Comparison of ENCODE assay signal across 9 mouse cellular contexts in the genomic region with DNA sequence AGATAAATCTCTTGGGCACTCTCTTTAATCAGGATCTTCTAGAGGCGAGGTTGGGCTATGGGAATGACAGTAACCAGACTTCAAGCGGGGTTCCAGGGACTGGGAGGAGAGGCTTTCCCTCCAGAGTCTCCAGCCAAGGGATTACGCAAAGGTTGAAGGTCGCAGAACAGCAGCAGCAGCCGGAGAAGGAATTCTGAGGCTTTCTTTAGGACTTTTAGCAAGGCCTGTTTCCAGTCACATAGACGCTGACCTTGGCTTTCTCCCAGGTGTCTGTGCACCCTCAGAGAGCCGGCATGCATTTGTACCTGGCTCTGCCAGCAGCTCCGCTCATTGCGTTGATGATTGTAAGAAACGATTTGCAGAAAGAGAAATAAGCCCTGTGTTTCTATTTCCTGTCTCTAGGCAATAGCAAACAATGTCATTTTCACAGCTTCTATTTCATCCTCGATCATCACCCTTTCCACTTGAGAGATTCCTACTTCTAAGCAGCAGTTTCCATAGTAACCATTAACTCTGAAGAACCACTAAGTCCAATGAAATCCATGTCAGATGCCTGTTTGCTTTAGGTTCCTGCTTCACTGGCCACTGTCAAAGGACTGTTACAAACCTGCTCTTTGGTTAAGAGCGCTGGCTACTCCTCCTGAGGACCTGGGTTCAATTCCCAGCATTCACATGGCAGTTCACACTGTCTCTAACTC.
DNase-seq lines count a peak whose midpoint lies in the region; ATAC-seq lines count a peak whose summit lies in the region.
"Had no signal": no experiment of that assay in that cellular context is flagged by ENCODE, and none has a peak within 500 bp of the region (broad histone marks: within the 10 kb centered on the region; RNA-seq: fewer than 3 reads in every experiment).

No protein-coding gene starts in this region.

- no peak overlapping the region for H3K4me2 ChIP-seq in lung, embryonic 16.5 days (ENCODE audit: low read depth, low read length)
- no peak overlapping the region for H3K4me2 ChIP-seq in stomach, embryonic 16.5 days (ENCODE audit: low read depth, low read length)

- peak; percentile 29 for DNase-seq in left cerebral cortex, postnatal 4 days
- no peak for DNase-seq in left cerebral cortex, adult 18-20 months (ENCODE audit: low spot score in 2 of 2)
- peak; percentile 47 for DNase-seq in brain, embryonic 18.5 days (ENCODE audit: low read depth, low spot score)
- peak; percentile 39 for DNase-seq in heart, postnatal 4 days
- no peak for DNase-seq in frontal cortex, postnatal 14 days (ENCODE audit: low spot score in 2 of 2)
- DNase-seq in cerebellum, adult 11-12 months = no peak

- peak; percentile 64 for ATAC-seq in lung, embryonic 16.5 days (ENCODE audit: low read depth)
- peak; percentile 79 for ATAC-seq in stomach, embryonic 16.5 days (ENCODE audit: insufficient read depth, low FRiP score)

- H3K27ac ChIP-seq in lung, embryonic 16.5 days (ENCODE audit: low read length) = no peak overlapping the region
- H3K27ac ChIP-seq in stomach, embryonic 16.5 days (ENCODE audit: low read length) = peak overlapping the region; percentile 36; the same call in 1 of the 2 replicates
- H3K27ac ChIP-seq: macrophage had no signal

- no peak overlapping the region for H3K4me3 ChIP-seq in lung, embryonic 16.5 days (ENCODE audit: low read length)
- no peak overlapping the region for H3K4me3 ChIP-seq in stomach, embryonic 16.5 days (replicated peaks; ENCODE audit: low read length)

- H3K9ac ChIP-seq in lung, embryonic 16.5 days (ENCODE audit: low read length) = no peak overlapping the region
- no peak overlapping the region for H3K9ac ChIP-seq in stomach, embryonic 16.5 days (ENCODE audit: low read length)

- H3K36me3 ChIP-seq in lung, embryonic 16.5 days (ENCODE audit: control insufficient read depth, insufficient read depth, low read length) = no peaks in the 10 kb centered on the region
- H3K36me3 ChIP-seq in stomach, embryonic 16.5 days (ENCODE audit: control insufficient read depth, insufficient read depth, low read length) = no peaks in the 10 kb centered on the region

- no peaks in the 10 kb centered on the region for H3K9me3 ChIP-seq in lung, embryonic 16.5 days (ENCODE audit: control insufficient read depth, low read length)
- H3K9me3 ChIP-seq in stomach, embryonic 16.5 days (replicated peaks; ENCODE audit: control insufficient read depth, low read length) = no peaks in the 10 kb centered on the region

- H3K4me1 ChIP-seq in lung, embryonic 16.5 days (replicated peaks; ENCODE audit: control insufficient read depth, insufficient read depth, low read length) = no peaks in the 10 kb centered on the region; the same call in 1 of the 2 replicates
- H3K4me1 ChIP-seq in stomach, embryonic 16.5 days (ENCODE audit: control insufficient read depth, insufficient read depth, low read length) = peaks cover 12% of the 10 kb centered on the region

- 27% methylated on average over 12 of the region's 12 CpGs for WGBS in lung, embryonic 16.5 days
- WGBS in stomach, embryonic 16.5 days = 36% methylated on average over 12 of the region's 12 CpGs

- intact Hi-C loops in left cerebral cortex, postnatal 4 days (cut with DNase I) = no loop called here

- no peaks in the 10 kb centered on the region for H3K27me3 ChIP-seq in lung, embryonic 16.5 days (ENCODE audit: control insufficient read depth, insufficient read depth, low read depth, low read length)
- H3K27me3 ChIP-seq in stomach, embryonic 16.5 days (ENCODE audit: control insufficient read depth, insufficient read depth, low read length) = no peaks in the 10 kb centered on the region

Comparison
In these comparisons a context has a peak if more than half of its experiments do, and no peak if none do; other contexts are left out.
1. DNase-seq: peak in left cerebral cortex, postnatal 4 days (single experiment), brain, embryonic 18.5 days (single experiment) and heart, postnatal 4 days (single experiment); none in left cerebral cortex, adult 18-20 months (0 of 2), frontal cortex, postnatal 14 days (0 of 2) and cerebellum, adult 11-12 months (single experiment).